Mouse (Mus musculus) heart, postnatal 0 days (tissue): ENCODE data around the gene Dhx29. TPM values are rescaled to one million over a fixed set of nuclear protein-coding genes. Genes with fewer than 3 reads are reported as not detected.
A peak's percentile ranks its signal among the peaks of the same experiment; 100 is the strongest.

Experiments
- ATAC-seq: fragments of 200-750 bp; cut with Nextera tagmentation; 2 replicates; pipeline ENCODE4 v1.8.0; 2017; ENCODE audit warnings: low read depth, moderate number of reproducible peaks, moderate library complexity; ENCODE audit not compliant: insufficient read depth
- DNase-seq: peaks from one replicate; pipeline ENCODE4 v3.0.0-alpha.2; 2016; ENCODE audit warnings: low spot score
- H3K27ac ChIP-seq: fragments of 300-500 bp; sonication (generic); 2 replicates; pipeline ENCODE4 v1.5.1; 2014; ENCODE audit warnings: low read depth, mild to moderate bottlenecking
- H3K27me3 ChIP-seq: fragments of 300-500 bp; sonication (generic); 2 replicates; pipeline ENCODE4 v1.6.1; 2014; ENCODE audit warnings: low read length, mixed read lengths; ENCODE audit not compliant: control insufficient read depth, insufficient read depth
- H3K36me3 ChIP-seq: fragments of 300-500 bp; sonication (generic); replicated peaks from 2 replicates; pipeline ENCODE4 v1.6.1; 2014; ENCODE audit warnings: low read length, mixed read lengths; ENCODE audit not compliant: control insufficient read depth, insufficient read depth
- H3K4me1 ChIP-seq: fragments of 300-500 bp; sonication (generic); 2 replicates; pipeline ENCODE4 v1.6.1; 2014; ENCODE audit warnings: antibody characterized with exemption; ENCODE audit not compliant: control insufficient read depth, insufficient read depth
- H3K4me2 ChIP-seq: fragments of 300-500 bp; sonication (generic); 2 replicates; pipeline ENCODE4 v1.6.1; 2014; ENCODE audit warnings: low read depth, mild to moderate bottlenecking, low read length, moderate library complexity
- H3K4me3 ChIP-seq: fragments of 300-500 bp; sonication (generic); 2 replicates; pipeline ENCODE4 v1.5.1; 2014; ENCODE audit warnings: low read depth, low read length
- H3K9ac ChIP-seq: fragments of 300-500 bp; sonication (generic); replicated peaks from 2 replicates; pipeline ENCODE4 v1.6.1; 2014; ENCODE audit warnings: low read depth, low read length, mixed read lengths
- H3K9me3 ChIP-seq: fragments of 300-500 bp; sonication (generic); replicated peaks from 2 replicates; pipeline ENCODE4 v1.6.1; 2016; ENCODE audit warnings: low read length; ENCODE audit not compliant: control insufficient read depth
- CTCF ChIP-seq: IDR thresholded peaks from 2 replicates; pipeline ENCODE4 v1.5.1; 2016; ENCODE audit warnings: antibody characterized with exemption, control low read depth, low read depth
- EP300 ChIP-seq: IDR thresholded peaks from 2 replicates; pipeline ENCODE4 v1.6.1; 2016; ENCODE audit warnings: antibody characterized with exemption, low read depth
- WGBS: fragments of 180-500 bp; shearing (Covaris S2); extraction: QIAGEN DNeasy Blood & Tissue Kit; methylation state at CpG from one replicate; pipeline ENCODE4 v1.1.7; 2014; 5-methylcytosine and 5-hydroxymethylcytosine counted together
- polyA plus RNA-seq: library from polyadenylated mRNA; unstranded; fragments of >200 nt; fragmentation: Nextera tagmentation; extraction: Ambion mirVana; gene quantifications from 2 replicates; pipeline ENCODE4 v1.2.1, GENCODE M21; 2015
- total RNA-seq: library from RNA; depleted of rRNA; stranded (reverse); fragments of >200 nt; gene quantifications from 2 replicates; pipeline ENCODE4 v1.2.3, GENCODE M21; 2014; ENCODE audit warnings: low replicate concordance

Gene Dhx29
- total and polyA plus RNA-seq, 2 experiments from 2014 or later = 6.4 to 13.2 TPM

GRCm38 (mm10) chr13:112928038-112928668 is 899 bp downstream of the Dhx29 start:
- peak overlapping the region; percentile 71 for H3K9ac ChIP-seq
- no peaks in the 10 kb centered on the region for H3K27me3 ChIP-seq
- ATAC-seq (no peak), DNase-seq (no peak)
- H3K27ac ChIP-seq = peak overlapping the region; percentile 82
- TF ChIP-seq CTCF = no peak
- no peak for TF ChIP-seq EP300
- H3K4me3 ChIP-seq = peak overlapping the region; percentile 96
- peak overlapping the region; percentile 90 for H3K4me2 ChIP-seq
- peaks cover 16% of the 10 kb centered on the region; the same call in 1 of the 2 replicates for H3K4me1 ChIP-seq
- H3K36me3 ChIP-seq = peaks cover 27% of the 10 kb centered on the region
- WGBS = 3% methylated on average over 8 of the region's 8 CpGs
- H3K9me3 ChIP-seq = no peaks in the 10 kb centered on the region

GRCm38 (mm10) chr13:112938130-112938529 is 10.9 kb downstream of the Dhx29 start:
- Histone ChIP-seq H3K9ac (no peak overlapping the region), H3K27ac (no peak overlapping the region), H3K9me3 (no peaks in the 10 kb centered on the region), H3K27me3 (no peaks in the 10 kb centered on the region), H3K4me2 (no peak overlapping the region), H3K36me3 (peaks cover 45% of the 10 kb centered on the region), H3K4me1 (no peaks in the 10 kb centered on the region), H3K4me3 (no peak overlapping the region)
- ATAC-seq (no peak), DNase-seq (no peak)
- WGBS = 84% methylated on average over 8 of the region's 8 CpGs
- TF ChIP-seq CTCF = no peak
- TF ChIP-seq EP300 = no peak

DNA sequence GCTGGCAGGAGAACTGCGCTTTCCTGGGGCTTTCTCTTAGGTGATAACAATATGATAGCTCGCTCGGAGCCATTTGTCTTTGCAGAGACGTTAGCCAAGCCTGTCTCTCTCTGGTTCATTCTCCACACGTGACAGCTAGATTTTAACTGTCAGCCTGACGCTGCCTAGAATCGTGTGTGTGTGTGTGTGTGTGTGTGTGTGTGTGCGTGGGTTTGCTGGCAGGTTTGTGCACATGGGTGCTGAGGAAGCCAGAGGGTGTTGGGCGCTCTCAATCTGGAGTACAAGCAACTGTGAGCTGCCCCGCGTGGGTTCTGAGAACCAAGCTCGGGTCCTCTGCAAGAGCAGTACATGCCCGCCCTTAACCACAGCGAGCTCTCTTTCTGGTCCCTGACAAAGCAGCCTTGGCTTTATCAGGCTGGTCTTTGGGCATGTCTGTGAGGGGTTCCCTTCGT is 14.7 kb downstream of the Dhx29 start:
- no peak for TF ChIP-seq CTCF
- TF ChIP-seq EP300 = no peak
- no peak overlapping the region for H3K27ac ChIP-seq
- H3K4me2 ChIP-seq = no peak overlapping the region
- no peaks in the 10 kb centered on the region for H3K27me3 ChIP-seq
- WGBS = 43% methylated on average over 15 of the region's 15 CpGs
- no peak overlapping the region for H3K4me3 ChIP-seq
- H3K9ac ChIP-seq = no peak overlapping the region
- H3K36me3 ChIP-seq = peaks cover 53% of the 10 kb centered on the region
- H3K9me3 ChIP-seq = no peaks in the 10 kb centered on the region
- H3K4me1 ChIP-seq = no peaks in the 10 kb centered on the region
- ATAC-seq (no peak), DNase-seq (no peak)

GRCm38 (mm10) chr13:112945312-112945711 is 18.1 kb downstream of the Dhx29 start:
- DNase-seq = no peak
- peaks cover 67% of the 10 kb centered on the region for H3K36me3 ChIP-seq
- no peak overlapping the region for H3K4me3 ChIP-seq
- H3K27ac ChIP-seq = no peak overlapping the region
- H3K27me3 ChIP-seq = no peaks in the 10 kb centered on the region
- H3K4me1 ChIP-seq = no peaks in the 10 kb centered on the region
- TF ChIP-seq CTCF (no peak), EP300 (no peak)
- WGBS = 93% methylated on average over 9 of the region's 9 CpGs
- no peak for ATAC-seq
- no peak overlapping the region for H3K4me2 ChIP-seq
- H3K9ac ChIP-seq = no peak overlapping the region
- H3K9me3 ChIP-seq = no peaks in the 10 kb centered on the region

GRCm38 (mm10) chr13:112945900-112946299 is 18.6 kb downstream of the Dhx29 start:
- Histone ChIP-seq H3K27ac (no peak overlapping the region), H3K4me1 (no peaks in the 10 kb centered on the region), H3K9ac (no peak overlapping the region), H3K4me2 (no peak overlapping the region), H3K27me3 (no peaks in the 10 kb centered on the region), H3K9me3 (no peaks in the 10 kb centered on the region), H3K36me3 (peaks cover 72% of the 10 kb centered on the region), H3K4me3 (no peak overlapping the region)
- ATAC-seq (no peak), DNase-seq (no peak)
- TF ChIP-seq CTCF (no peak), EP300 (no peak)
- WGBS = 83% methylated on average over 6 of the region's 6 CpGs

DNA sequence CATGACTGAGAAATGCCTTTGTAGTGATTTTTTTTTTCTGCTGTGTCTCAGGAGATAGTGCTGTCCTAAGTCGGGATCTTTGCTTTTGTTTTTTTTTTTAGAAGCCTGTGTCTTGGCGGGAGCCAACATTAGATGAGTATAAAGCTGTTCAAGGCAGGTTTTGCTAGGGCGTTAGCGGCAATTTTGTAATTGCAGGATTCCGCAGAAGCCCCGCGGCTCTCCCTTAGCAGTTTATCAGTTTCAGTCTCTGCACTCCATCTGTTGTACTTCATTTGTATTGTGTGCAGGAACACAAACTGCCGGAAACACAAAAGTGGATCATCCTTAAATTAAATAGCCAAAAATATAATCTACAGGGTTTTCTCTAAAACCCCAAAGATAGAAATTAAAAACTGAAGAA is 26.8 kb downstream of the Dhx29 start:
- no peak for DNase-seq
- Histone ChIP-seq H3K27me3 (no peaks in the 10 kb centered on the region), H3K4me1 (no peaks in the 10 kb centered on the region)

More for the DNA sequence above, 26.8 kb downstream of the Dhx29 start:
- no peak for ATAC-seq
- no peak for TF ChIP-seq EP300
- no peak for TF ChIP-seq CTCF
- no peak overlapping the region for H3K9ac ChIP-seq
- H3K4me3 ChIP-seq = no peak overlapping the region
- H3K27ac ChIP-seq = no peak overlapping the region
- H3K9me3 ChIP-seq = no peaks in the 10 kb centered on the region
- H3K36me3 ChIP-seq = peaks cover 82% of the 10 kb centered on the region
- H3K4me2 ChIP-seq = no peak overlapping the region
- 86% methylated on average over 8 of the region's 8 CpGs for WGBS
